Mouse (Mus musculus): ENCODE measurements around the gene Tle2.

DNA sequence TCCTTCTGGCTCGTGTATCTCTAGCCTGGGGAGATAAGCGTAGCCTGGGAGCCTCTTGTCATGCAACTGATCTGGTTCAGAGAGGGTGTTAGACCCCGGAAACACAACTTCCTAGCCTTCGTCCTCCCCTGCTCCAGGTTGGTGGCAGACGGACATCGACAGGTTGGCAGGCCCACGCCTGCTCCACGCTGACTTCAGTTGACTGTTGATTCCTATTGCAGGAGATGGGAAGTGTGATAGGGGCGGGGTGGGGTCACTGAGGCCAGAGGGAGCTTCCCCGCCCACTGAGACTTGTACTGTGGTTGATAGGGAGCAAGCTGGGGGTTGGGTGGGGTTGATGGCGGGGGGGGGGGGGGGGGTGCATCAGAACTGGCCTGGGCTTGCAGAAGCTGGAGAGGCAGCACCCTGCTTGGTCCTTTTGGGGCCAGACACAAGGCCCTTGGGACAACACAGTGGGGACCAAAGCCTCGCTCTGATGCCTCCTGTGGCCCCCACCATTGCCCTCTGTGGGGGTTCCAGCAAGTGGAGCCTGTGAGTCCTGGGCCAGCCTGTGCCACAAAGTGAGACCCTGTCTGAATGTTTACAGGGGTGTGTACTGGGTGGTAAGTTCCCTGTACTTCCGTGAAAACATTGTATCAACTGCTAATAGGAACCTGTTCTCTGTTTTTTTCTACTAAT lies 49.2 kb upstream of the Tle2 start:
- TF ChIP-seq CTCF (IDR thresholded peaks at IDR 0.05; ENCODE audit: extremely low read depth, insufficient read depth, low read length) = no peak
- TF ChIP-seq POLR2A (IDR thresholded peaks at IDR 0.05; ENCODE audit: extremely low read depth, insufficient read depth, low read length) = no peak

All from cortical plate, adult 2 months (tissue).